Mouse (Mus musculus) forebrain, postnatal 0 days (tissue): ENCODE data around the gene Neu3. TPM values are rescaled to one million over a fixed set of nuclear protein-coding genes. Genes with fewer than 3 reads are reported as not detected.

Experiments
- ATAC-seq: fragments of 200-750 bp; cut with Nextera tagmentation; 2 replicates; pipeline ENCODE4 v1.8.0; 2017; ENCODE audit warnings: mild to moderate bottlenecking, moderate library complexity
- DNase-seq: peaks from one replicate; pipeline ENCODE4 v3.0.0-alpha.2; 2015
- H3K27ac ChIP-seq: fragments of 300-500 bp; sonication (generic); 2 replicates; pipeline ENCODE4 v1.5.1; 2014; ENCODE audit warnings: low read depth, mild to moderate bottlenecking, antibody characterized with exemption, low read length, moderate library complexity, mixed read lengths
- H3K27me3 ChIP-seq: fragments of 300-500 bp; sonication (generic); 2 replicates; pipeline ENCODE4 v1.6.1; 2014; ENCODE audit warnings: mild to moderate bottlenecking, low read length, mixed read lengths; ENCODE audit not compliant: insufficient read depth
- H3K36me3 ChIP-seq: fragments of 300-500 bp; sonication (generic); 2 replicates; pipeline ENCODE4 v1.6.1; 2014; ENCODE audit warnings: mild to moderate bottlenecking, moderate library complexity; ENCODE audit not compliant: insufficient read depth
- H3K4me1 ChIP-seq: fragments of 300-500 bp; sonication (generic); 2 replicates; pipeline ENCODE4 v1.6.1; 2014; ENCODE audit warnings: antibody characterized with exemption; ENCODE audit not compliant: insufficient read depth
- H3K4me2 ChIP-seq: fragments of 300-500 bp; sonication (generic); 2 replicates; pipeline ENCODE4 v1.6.1; 2014; ENCODE audit warnings: low read depth, mild to moderate bottlenecking, moderate library complexity
- H3K4me3 ChIP-seq: fragments of 300-500 bp; sonication (generic); 2 replicates; pipeline ENCODE4 v1.5.1; 2014; ENCODE audit warnings: low read depth, low read length, mixed read lengths
- H3K9ac ChIP-seq: fragments of 300-500 bp; sonication (generic); 2 replicates; pipeline ENCODE4 v1.6.1; 2014; ENCODE audit warnings: mild to moderate bottlenecking
- H3K9me3 ChIP-seq: fragments of 300-500 bp; sonication (generic); 2 replicates; pipeline ENCODE4 v1.6.1; 2016; ENCODE audit warnings: low read length
- CTCF ChIP-seq: sonication (generic); IDR thresholded peaks from 2 replicates; pipeline ENCODE4 v1.5.1; 2016; ENCODE audit warnings: antibody characterized with exemption, control low read depth, low read depth
- WGBS: fragments of 180-500 bp; shearing (Covaris S2); extraction: QIAGEN DNeasy Blood & Tissue Kit; methylation state at CpG from one replicate; pipeline ENCODE4 v1.1.7; 2014; 5-methylcytosine and 5-hydroxymethylcytosine counted together
- polyA plus RNA-seq: library from polyadenylated mRNA; unstranded; fragments of >200 nt; fragmentation: Nextera tagmentation; extraction: Ambion mirVana; gene quantifications from 2 replicates; pipeline ENCODE4 v1.2.1, GENCODE M21; 2015
- total RNA-seq: library from RNA; depleted of rRNA; stranded (reverse); fragments of >200 nt; gene quantifications from 2 replicates; pipeline ENCODE4 v1.2.3, GENCODE M21; 2014

Neu3 gene
- total and polyA plus RNA-seq, 2 experiments from 2014 or later = 1.5 to 2.3 TPM

DNA sequence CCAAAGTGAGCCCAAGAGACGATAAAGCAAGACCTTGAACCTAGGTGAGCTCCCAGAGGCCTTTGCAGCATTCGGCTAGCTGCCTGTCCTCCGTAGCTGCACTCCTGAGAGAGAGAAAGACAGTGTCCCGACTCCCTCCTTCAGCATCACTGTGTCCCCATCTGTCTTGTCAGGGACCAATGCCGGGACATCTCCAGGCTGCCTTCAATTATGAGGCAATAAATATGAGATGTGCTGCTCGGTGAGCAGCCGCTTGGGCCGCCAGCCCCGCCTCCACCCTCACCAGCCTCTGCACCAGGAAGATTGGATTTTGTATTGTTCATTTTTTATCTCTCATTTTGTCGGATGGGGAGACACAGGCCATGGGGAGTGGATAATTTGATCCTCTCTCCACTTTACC, 37.4 kb downstream of the Neu3 start:
- Histone ChIP-seq H3K4me3 (no peak overlapping the region), H3K9me3 (no peaks in the 10 kb centered on the region), H3K27ac (no peak overlapping the region), H3K4me2 (no peak overlapping the region), H3K4me1 (no peaks in the 10 kb centered on the region), H3K9ac (no peak overlapping the region), H3K36me3 (no peaks in the 10 kb centered on the region), H3K27me3 (no peaks in the 10 kb centered on the region)
- DNase-seq = no peak
- TF ChIP-seq CTCF = no peak
- ATAC-seq = no peak
- 81% methylated on average over 10 of the region's 10 CpGs for WGBS

DNA sequence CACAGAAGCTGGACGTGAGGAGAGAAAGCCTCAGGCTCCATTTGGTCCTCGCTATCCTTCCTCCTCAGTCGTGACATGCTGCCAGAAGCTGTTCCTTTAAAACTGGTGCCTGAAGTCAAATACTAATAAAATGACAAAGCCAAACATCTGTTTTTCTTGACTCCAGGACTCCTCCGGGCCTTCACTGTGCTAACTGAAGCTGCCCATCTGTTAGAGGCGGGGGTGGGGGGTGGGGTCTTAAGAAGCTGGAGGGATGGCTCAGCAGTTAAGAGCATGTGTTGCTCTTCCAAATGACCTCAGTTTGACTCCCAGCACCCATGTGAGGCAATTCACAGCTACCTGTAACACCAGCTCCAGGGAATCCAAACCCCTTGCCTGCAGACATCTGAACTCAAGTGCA, 39.7 kb downstream of the Neu3 start:
- TF ChIP-seq CTCF = no peak
- Histone ChIP-seq H3K9me3 (no peaks in the 10 kb centered on the region), H3K36me3 (no peaks in the 10 kb centered on the region), H3K4me3 (no peak overlapping the region), H3K27me3 (no peaks in the 10 kb centered on the region), H3K9ac (no peak overlapping the region), H3K4me2 (no peak overlapping the region), H3K27ac (no peak overlapping the region), H3K4me1 (no peaks in the 10 kb centered on the region)
- 77% methylated on average over 5 of the region's 5 CpGs for WGBS
- no peak for ATAC-seq
- DNase-seq = no peak

DNA sequence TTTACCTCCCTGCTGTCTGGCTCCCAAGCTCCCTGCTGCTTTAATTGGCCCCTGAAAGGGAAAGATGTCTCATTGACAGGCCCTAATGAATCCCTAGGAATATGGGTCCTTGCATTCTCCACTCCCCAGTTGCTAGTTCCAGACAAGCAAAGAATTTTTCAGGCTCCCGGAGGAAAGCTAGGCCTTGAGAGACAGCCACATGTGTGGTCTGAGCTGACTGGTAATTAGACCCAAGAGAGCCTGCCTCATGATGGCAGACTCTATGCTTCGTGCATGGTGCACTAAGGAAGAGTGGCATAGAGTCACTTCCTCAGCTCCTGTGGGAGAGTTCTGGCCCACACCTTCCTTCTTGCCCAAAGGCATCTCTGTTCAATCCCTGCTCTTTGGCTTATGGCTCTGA, 40.3 kb downstream of the Neu3 start:
- no peak for TF ChIP-seq CTCF
- no peaks in the 10 kb centered on the region for H3K4me1 ChIP-seq
- no peak overlapping the region for H3K27ac ChIP-seq
- 30% methylated on average over 2 of the region's 2 CpGs for WGBS
- no peak overlapping the region for H3K4me2 ChIP-seq
- no peaks in the 10 kb centered on the region for H3K9me3 ChIP-seq
- ATAC-seq = no peak
- H3K4me3 ChIP-seq = no peak overlapping the region
- no peak for DNase-seq
- no peak overlapping the region for H3K9ac ChIP-seq
- no peaks in the 10 kb centered on the region for H3K36me3 ChIP-seq
- H3K27me3 ChIP-seq = no peaks in the 10 kb centered on the region

DNA sequence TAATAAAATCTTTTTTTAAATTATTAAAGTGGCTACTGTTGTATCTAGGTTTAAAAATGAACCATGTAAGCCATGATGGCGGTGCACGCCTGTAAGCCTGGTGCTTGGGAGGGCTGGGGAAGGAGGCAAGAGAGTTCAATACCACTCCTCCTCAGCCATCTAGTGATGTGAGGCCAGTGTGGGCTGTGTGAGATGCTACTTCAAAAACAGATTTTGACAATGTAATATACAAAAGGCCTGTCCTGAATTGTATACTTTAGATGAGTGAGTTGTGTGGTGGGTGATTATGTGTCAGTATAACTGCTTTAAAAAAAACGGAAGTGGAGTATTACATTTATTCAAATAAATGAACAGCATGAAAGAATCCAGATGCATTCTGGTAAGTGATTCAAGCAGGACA, 41.4 kb downstream of the Neu3 start:
- no peak for TF ChIP-seq CTCF
- Histone ChIP-seq H3K9ac (no peak overlapping the region), H3K4me2 (no peak overlapping the region), H3K36me3 (no peaks in the 10 kb centered on the region), H3K4me1 (no peaks in the 10 kb centered on the region), H3K9me3 (no peaks in the 10 kb centered on the region), H3K4me3 (no peak overlapping the region), H3K27me3 (no peaks in the 10 kb centered on the region), H3K27ac (no peak overlapping the region)
- no peak for ATAC-seq
- 71% methylated on average over 3 of the region's 3 CpGs for WGBS
- DNase-seq = no peak

DNA sequence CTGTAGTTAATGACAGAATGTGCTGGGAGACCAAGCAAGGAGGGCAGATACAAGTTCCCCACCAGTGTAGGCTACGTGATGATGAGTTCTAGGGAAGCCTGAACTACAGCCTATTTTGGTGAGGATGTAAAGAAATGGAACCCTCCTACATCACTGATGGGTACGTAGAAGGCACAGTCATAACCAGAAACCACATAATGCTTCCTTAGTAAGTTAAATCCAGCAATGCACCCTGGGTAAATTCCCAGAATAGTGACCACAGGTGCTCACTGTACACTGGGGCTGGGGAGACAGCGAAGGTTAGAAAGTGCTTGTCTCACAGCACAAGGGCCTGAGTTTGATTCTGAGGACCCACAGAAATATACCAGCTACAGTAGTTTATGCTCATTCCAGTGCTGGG, 42.7 kb downstream of the Neu3 start:
- TF ChIP-seq CTCF = no peak
- Histone ChIP-seq H3K27ac (no peak overlapping the region), H3K27me3 (no peaks in the 10 kb centered on the region; the same call in 1 of the 2 replicates), H3K36me3 (no peaks in the 10 kb centered on the region), H3K9me3 (no peaks in the 10 kb centered on the region), H3K4me3 (no peak overlapping the region), H3K4me1 (no peaks in the 10 kb centered on the region), H3K4me2 (no peak overlapping the region), H3K9ac (no peak overlapping the region)
- DNase-seq (no peak), ATAC-seq (no peak)
- 90% methylated on average over 3 of the region's 3 CpGs for WGBS

DNA sequence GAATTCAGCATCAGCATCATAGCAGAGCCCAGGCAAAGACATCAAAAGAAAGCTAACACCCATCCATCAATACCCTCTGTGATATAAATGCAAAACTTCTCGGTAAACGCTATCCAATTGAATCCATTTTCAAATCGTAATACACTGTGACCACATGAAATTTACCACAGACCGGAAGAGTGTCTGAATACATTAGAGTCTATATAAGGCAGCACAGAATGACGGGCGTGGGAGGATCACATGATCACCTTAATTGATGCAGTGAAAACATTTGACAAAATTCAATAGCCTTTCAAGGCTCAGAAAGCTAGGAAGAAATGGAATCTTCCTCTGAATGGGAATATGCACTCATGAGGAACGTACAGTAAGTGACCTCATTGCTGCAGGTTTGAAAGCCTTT, 44.8 kb downstream of the Neu3 start:
- H3K9ac ChIP-seq = no peak overlapping the region
- ATAC-seq (no peak), DNase-seq (no peak)
- H3K27ac ChIP-seq = no peak overlapping the region
- no peak overlapping the region for H3K4me2 ChIP-seq
- no peaks in the 10 kb centered on the region for H3K9me3 ChIP-seq
- no peaks in the 10 kb centered on the region for H3K4me1 ChIP-seq
- H3K4me3 ChIP-seq = no peak overlapping the region
- TF ChIP-seq CTCF = no peak
- H3K36me3 ChIP-seq = no peaks in the 10 kb centered on the region
- 65% methylated on average over 7 of the region's 7 CpGs for WGBS
- H3K27me3 ChIP-seq = no peaks in the 10 kb centered on the region; the same call in 1 of the 2 replicates

DNA sequence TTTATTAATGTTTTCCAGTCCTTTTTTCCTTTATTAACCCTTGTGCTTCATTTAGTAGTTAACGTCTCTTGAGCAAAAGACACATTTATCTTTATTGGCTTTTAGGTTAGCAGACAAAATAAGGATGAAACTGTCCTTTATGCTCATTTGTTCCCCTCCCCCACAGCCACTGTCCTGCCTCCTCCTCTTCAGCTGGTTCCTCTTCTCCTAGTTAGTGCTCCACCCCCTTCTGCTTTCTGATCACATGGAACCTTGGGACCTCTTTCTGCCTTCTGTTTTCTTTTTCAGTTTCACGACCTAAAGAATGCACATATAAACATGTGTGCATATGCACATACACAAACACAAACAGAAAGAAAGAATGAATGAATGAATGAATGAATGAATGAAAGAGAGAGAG, 46.3 kb downstream of the Neu3 start:
- no peaks in the 10 kb centered on the region for H3K36me3 ChIP-seq
- H3K27ac ChIP-seq = no peak overlapping the region
- WGBS = 79% methylated on average over 2 of the region's 2 CpGs
- H3K4me1 ChIP-seq = no peaks in the 10 kb centered on the region
- H3K9me3 ChIP-seq = no peaks in the 10 kb centered on the region
- TF ChIP-seq CTCF = no peak
- no peaks in the 10 kb centered on the region; the same call in 1 of the 2 replicates for H3K27me3 ChIP-seq
- no peak overlapping the region for H3K9ac ChIP-seq
- no peak overlapping the region for H3K4me2 ChIP-seq
- DNase-seq (no peak), ATAC-seq (no peak)
- H3K4me3 ChIP-seq = no peak overlapping the region

DNA sequence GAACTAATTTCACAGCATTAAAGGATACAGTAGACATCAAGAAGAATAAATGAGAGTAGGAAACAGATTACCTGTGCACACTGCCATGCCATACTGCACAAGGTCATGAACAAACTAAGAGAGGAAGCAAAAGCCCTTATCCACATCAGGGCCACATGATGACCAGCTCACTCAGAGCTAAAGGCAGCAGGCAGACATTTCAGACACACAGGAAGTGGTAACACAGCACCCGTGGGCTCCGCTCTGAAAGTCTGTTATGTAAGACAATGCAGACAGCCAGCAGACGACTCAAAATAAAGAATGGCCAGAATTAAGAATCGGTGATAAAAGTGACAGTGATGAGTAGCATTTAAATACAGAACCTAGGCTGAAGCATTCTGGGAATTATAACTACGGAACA, 46.8 kb downstream of the Neu3 start:
- no peaks in the 10 kb centered on the region for H3K36me3 ChIP-seq
- H3K4me3 ChIP-seq = no peak overlapping the region
- H3K4me2 ChIP-seq = no peak overlapping the region
- DNase-seq = no peak
- H3K27me3 ChIP-seq = no peaks in the 10 kb centered on the region; the same call in 1 of the 2 replicates
- H3K9ac ChIP-seq = no peak overlapping the region
- WGBS = 78% methylated on average over 5 of the region's 5 CpGs
- no peak for ATAC-seq
- H3K4me1 ChIP-seq = no peaks in the 10 kb centered on the region
- no peak overlapping the region for H3K27ac ChIP-seq
- no peak for TF ChIP-seq CTCF
- no peaks in the 10 kb centered on the region for H3K9me3 ChIP-seq
